Mouse (Mus musculus) right cerebral cortex, adult 18-20 months (tissue): ENCODE data around the gene Gabrq.

Experiments
- DNase-seq: peaks from one replicate; pipeline ENCODE4 v3.0.0; 2022; ENCODE audit warnings: mixed read lengths

Gene Gabrq

GRCm38 (mm10) chrX:72824776-72825588, at the start of gene Gabrq:
Gene Gabrq, plus strand, starts transcription at chrX:72825178.
- peak; percentile 0 for DNase-seq

GRCm38 (mm10) chrX:72788773-72789557, 36.0 kb upstream of the Gabrq start:
- peak; percentile 48 for DNase-seq

GRCm38 (mm10) chrX:72789558-72789871, 35.5 kb upstream of the Gabrq start:
- no peak for DNase-seq

- DNase-seq = peak; percentile 64
Measured at GRCm38 (mm10) chrX:72819594-72819993, 5.4 kb upstream of the Gabrq start.

DNA sequence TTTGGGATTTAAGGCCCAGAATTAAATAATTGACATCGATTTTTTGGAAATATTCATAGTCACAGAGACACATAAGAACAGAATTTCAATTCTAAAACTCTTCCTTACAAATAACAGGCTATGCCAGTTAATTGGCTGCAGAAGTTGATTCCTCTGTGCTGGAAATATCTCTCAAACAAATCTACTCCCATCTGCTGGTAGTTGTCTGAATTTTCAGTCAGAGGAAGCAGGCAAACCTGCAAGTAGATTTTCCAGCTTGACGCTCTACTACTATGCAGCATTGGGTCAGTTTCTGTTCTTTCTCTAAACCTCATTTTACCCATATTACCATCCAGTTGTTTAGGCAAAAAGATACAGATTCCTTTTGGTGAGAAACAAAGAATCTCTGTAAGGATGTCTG, 1.7 kb upstream of the Gabrq start:
- no peak for DNase-seq

DNA sequence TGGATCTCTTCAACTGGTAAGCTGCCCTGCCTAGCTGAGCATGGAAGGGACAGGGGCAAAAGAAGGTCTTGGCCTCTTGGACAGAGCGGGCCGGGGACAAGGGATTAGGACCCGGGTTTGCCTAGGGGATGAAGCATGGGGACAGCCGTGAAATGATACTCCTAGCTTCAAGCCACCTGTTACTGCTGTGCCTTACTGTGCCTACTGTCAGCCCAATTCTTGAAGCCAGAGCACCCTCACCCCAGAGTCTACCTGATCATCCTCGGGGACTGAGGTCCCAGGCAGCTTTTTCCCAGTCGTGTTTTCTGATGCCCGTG, 569 bp downstream of the Gabrq start:
- no peak for DNase-seq
